Mouse (Mus musculus) cerebellum, adult 9-11 months (tissue): ENCODE data around the gene Haao.
"Not testable (repeated sequence)": the region's sequence is repeated elsewhere in the genome, so short reads cannot be mapped to it uniquely, and the experiment has no call there.

Experiments
- DNase-seq: peaks from one replicate; pipeline ENCODE4 v3.0.0; 2022

Gene Haao

GRCm38 (mm10) chr17:83862134-83862881 lies 14.5 kb upstream of the Haao start:
- DNase-seq: peak; percentile 80

- DNase-seq: peak; percentile 97
Observed at GRCm38 (mm10) chr17:83861444-83862133, 13.8 kb upstream of the Haao start.

GRCm38 (mm10) chr17:83860968-83861367 lies 13.2 kb upstream of the Haao start:
- not testable (repeated sequence) for DNase-seq

GRCm38 (mm10) chr17:83860224-83860623 lies 12.5 kb upstream of the Haao start:
- no peak for DNase-seq

- no peak for DNase-seq
Observed at GRCm38 (mm10) chr17:83859639-83860038, 11.9 kb upstream of the Haao start.

GRCm38 (mm10) chr17:83858413-83858812 lies 10.7 kb upstream of the Haao start:
- no peak for DNase-seq

GRCm38 (mm10) chr17:83854284-83854918 lies 6.6 kb upstream of the Haao start:
- DNase-seq: no peak

- DNase-seq: no peak
Observed at GRCm38 (mm10) chr17:83853831-83854230, 6.1 kb upstream of the Haao start.

GRCm38 (mm10) chr17:83850864-83851263 lies 3.1 kb upstream of the Haao start:
- no peak for DNase-seq

GRCm38 (mm10) chr17:83850458-83850857 lies 2.7 kb upstream of the Haao start:
- DNase-seq: peak; percentile 78

GRCm38 (mm10) chr17:83849717-83850116 lies 2.0 kb upstream of the Haao start:
- DNase-seq: no peak

GRCm38 (mm10) chr17:83849081-83849675 lies 1.4 kb upstream of the Haao start:
- no peak for DNase-seq

- no peak for DNase-seq
Observed at GRCm38 (mm10) chr17:83848482-83848881, 719 bp upstream of the Haao start.

- DNase-seq: no peak
Observed at GRCm38 (mm10) chr17:83847100-83847499, 663 bp downstream of the Haao start.

GRCm38 (mm10) chr17:83846301-83847021 lies 1.3 kb downstream of the Haao start:
- DNase-seq: no peak

GRCm38 (mm10) chr17:83845538-83845937 lies 2.2 kb downstream of the Haao start:
- no peak for DNase-seq

- DNase-seq: no peak
Observed at GRCm38 (mm10) chr17:83843780-83844179, 4.0 kb downstream of the Haao start.

- no peak for DNase-seq
Observed at GRCm38 (mm10) chr17:83841011-83841410, 6.8 kb downstream of the Haao start.

- DNase-seq: no peak
Observed at GRCm38 (mm10) chr17:83839132-83839531, 8.6 kb downstream of the Haao start.

- DNase-seq: no peak
Observed at GRCm38 (mm10) chr17:83837659-83838190, 10.0 kb downstream of the Haao start.

GRCm38 (mm10) chr17:83836048-83836447 lies 11.7 kb downstream of the Haao start:
- no peak for DNase-seq

GRCm38 (mm10) chr17:83834120-83834519 lies 13.6 kb downstream of the Haao start:
- DNase-seq: no peak
